ENCODE assay signal across 29 mouse cellular contexts in genomic region chr9:52052221-52052620, GRCm38 (mm10). TPM values are rescaled to one million over a fixed set of nuclear protein-coding genes. Genes with fewer than 3 reads are reported as not detected.
DNase-seq lines count a peak whose midpoint lies in the region; ATAC-seq and TF ChIP-seq lines count a peak whose summit lies in the region.
"Had no signal": no experiment of that assay in that cellular context is flagged by ENCODE, and none has a peak within 500 bp of the region (broad histone marks: within the 10 kb centered on the region; RNA-seq: fewer than 3 reads in every experiment).

No protein-coding gene starts in this region.

- H3K9ac ChIP-seq in heart, embryonic 11.5 days (ENCODE audit: low read depth, low read length), result no peak overlapping the region
- H3K9ac ChIP-seq in heart, embryonic 13.5 days, result no peak overlapping the region
- H3K9ac ChIP-seq in liver, adult 2 months (ENCODE audit: low read depth, low read length), result no peak overlapping the region
- H3K9ac ChIP-seq in liver, embryonic 11.5 days (ENCODE audit: low read depth, low read length), result no peak overlapping the region
- H3K9ac ChIP-seq: embryonic facial prominence, embryonic 13.5 days; embryonic facial prominence, embryonic 15.5 days; forebrain, embryonic 12.5 days had no signal

- H3K9me3 ChIP-seq in heart, embryonic 11.5 days (replicated peaks; ENCODE audit: control insufficient read depth, low read length), result no peaks in the 10 kb centered on the region
- H3K9me3 ChIP-seq in heart, embryonic 13.5 days, result no peaks in the 10 kb centered on the region
- no peaks in the 10 kb centered on the region for H3K9me3 ChIP-seq in liver, embryonic 11.5 days (ENCODE audit: control insufficient read depth, low read length)
- H3K9me3 ChIP-seq: embryonic facial prominence, embryonic 13.5 days; embryonic facial prominence, embryonic 15.5 days; forebrain, embryonic 10.5 days; forebrain, embryonic 12.5 days; G1E had no signal

- H3K27me3 ChIP-seq in heart, embryonic 11.5 days (ENCODE audit: control insufficient read depth, insufficient read depth, low read length), result no peaks in the 10 kb centered on the region
- H3K27me3 ChIP-seq in heart, embryonic 13.5 days (replicated peaks), result no peaks in the 10 kb centered on the region
- H3K27me3 ChIP-seq in liver, adult 2 months (ENCODE audit: control insufficient read depth, insufficient read depth, low read length), result no peaks in the 10 kb centered on the region
- H3K27me3 ChIP-seq in liver, embryonic 11.5 days (replicated peaks; ENCODE audit: control insufficient read depth, insufficient read depth, low read length), result no peaks in the 10 kb centered on the region
- H3K27me3 ChIP-seq: CH12.LX; embryonic facial prominence, embryonic 13.5 days; embryonic facial prominence, embryonic 15.5 days; forebrain, embryonic 12.5 days; Patski had no signal

- H3K27ac ChIP-seq in heart, embryonic 11.5 days (ENCODE audit: low read depth, low read length), result no peak overlapping the region
- H3K27ac ChIP-seq in heart, embryonic 13.5 days (replicated peaks), result no peak overlapping the region
- peak overlapping the region; percentile 89 for H3K27ac ChIP-seq in liver, adult 2 months (replicated peaks; ENCODE audit: insufficient read depth, low read depth, low read length)
- no peak overlapping the region for H3K27ac ChIP-seq in liver, embryonic 11.5 days (ENCODE audit: low read depth, low read length)
- H3K27ac ChIP-seq: embryonic facial prominence, embryonic 13.5 days; embryonic facial prominence, embryonic 15.5 days; forebrain, embryonic 10.5 days; forebrain, embryonic 12.5 days had no signal

- intact Hi-C loops in heart, postnatal 36 days (cut with DNase I), result no loop called here

- DNase-seq in heart, postnatal 36 days, result no peak
- no peak for DNase-seq in heart, adult 11 months
- DNase-seq in liver, adult 2 months (ENCODE audit: extremely low read depth, low read depth, low spot score), result peak; percentile 92
- no peak for DNase-seq in liver, embryonic 11.5 days (ENCODE audit: low spot score)
- peak; percentile 19 for DNase-seq in adipocyte (ENCODE audit: low spot score)
- DNase-seq: adrenal gland, adult 2 months; adrenal gland, postnatal 10 days; adrenal gland, postnatal 25 days; B cell, adult 2 months; cerebellum, adult 11 months; cerebellum, adult 18-20 months; cerebellum, adult 8-10 months; cerebellum, adult 9-11 months; cerebellum, postnatal 14 days; cerebellum, postnatal 36 days; embryo, embryonic 11 days had no signal

- ATAC-seq in heart, embryonic 11.5 days (replicated peaks; ENCODE audit: insufficient number of reproducible peaks, low FRiP score, low TSS enrichment), result no peak
- no peak for ATAC-seq in heart, embryonic 13.5 days (ENCODE audit: extremely low read depth, insufficient number of reproducible peaks, low FRiP score, low TSS enrichment)
- ATAC-seq in liver, embryonic 11.5 days (replicated peaks; ENCODE audit: low FRiP score), result no peak
- ATAC-seq: activated CD4-positive, CD25-positive, alpha-beta regulatory T cell, adult 4 months; CD4-positive, CD25-positive, alpha-beta regulatory T cell, adult 4 months; forebrain, embryonic 14.5 days; Patski had no signal

- peaks cover 27% of the 10 kb centered on the region; the same call in 1 of the 2 replicates for H3K79me2 ChIP-seq in liver, adult 2 months (ENCODE audit: control insufficient read depth, insufficient read depth, low read length)

- WGBS in heart, embryonic 11.5 days (ENCODE audit: insufficient replicate concordance), result 60% methylated on average over 1 of the region's 1 CpGs
- WGBS in heart, embryonic 13.5 days, result 76% methylated on average over 1 of the region's 1 CpGs
- 29% methylated on average over 1 of the region's 1 CpGs for WGBS in liver, adult 2 months
- 80% methylated on average over 1 of the region's 1 CpGs for WGBS in liver, embryonic 11.5 days

- no peak for TF ChIP-seq CTCF in liver, adult 2 months (IDR thresholded peaks at IDR 0.05; ENCODE audit: low read depth, low read length)

- H3K4me1 ChIP-seq in heart, embryonic 11.5 days (ENCODE audit: control insufficient read depth, insufficient read depth, low read length), result peaks cover 19% of the 10 kb centered on the region
- peaks cover 49% of the 10 kb centered on the region for H3K4me1 ChIP-seq in heart, embryonic 13.5 days
- peaks cover 20% of the 10 kb centered on the region for H3K4me1 ChIP-seq in liver, adult 2 months (ENCODE audit: control insufficient read depth, insufficient read depth, low read length)
- H3K4me1 ChIP-seq in liver, embryonic 11.5 days (replicated peaks; ENCODE audit: control insufficient read depth, insufficient read depth, low read length), result peaks cover 26% of the 10 kb centered on the region

- H3K4me2 ChIP-seq in heart, embryonic 11.5 days, result peak overlapping the region; percentile 45
- H3K4me2 ChIP-seq in heart, embryonic 13.5 days, result peak overlapping the region; percentile 41
- H3K4me2 ChIP-seq in liver, embryonic 11.5 days, result no peak overlapping the region
- H3K4me2 ChIP-seq: embryonic facial prominence, embryonic 13.5 days; embryonic facial prominence, embryonic 15.5 days; forebrain, embryonic 12.5 days had no signal

- no peaks in the 10 kb centered on the region for H3K36me3 ChIP-seq in heart, embryonic 11.5 days (ENCODE audit: control insufficient read depth, insufficient read depth, low read length)
- no peaks in the 10 kb centered on the region for H3K36me3 ChIP-seq in heart, embryonic 13.5 days
- no peaks in the 10 kb centered on the region for H3K36me3 ChIP-seq in liver, adult 2 months (ENCODE audit: control insufficient read depth, insufficient read depth, low read length)
- H3K36me3 ChIP-seq in liver, embryonic 11.5 days (ENCODE audit: control insufficient read depth, insufficient read depth, low read length), result no peaks in the 10 kb centered on the region
- H3K36me3 ChIP-seq: embryonic facial prominence, embryonic 13.5 days; embryonic facial prominence, embryonic 15.5 days; forebrain, embryonic 10.5 days; forebrain, embryonic 12.5 days had no signal

- no peak for TF ChIP-seq POLR2A in liver, adult 2 months (IDR thresholded peaks at IDR 0.05; ENCODE audit: extremely low read depth, insufficient read depth, low read length)

- H3K4me3 ChIP-seq in heart, embryonic 11.5 days (ENCODE audit: low read depth, low read length), result peak overlapping the region; percentile 16
- H3K4me3 ChIP-seq in heart, embryonic 13.5 days, result no peak overlapping the region; the same call in 1 of the 2 replicates
- no peak overlapping the region for H3K4me3 ChIP-seq in liver, adult 2 months (ENCODE audit: insufficient read depth, low read depth, low read length)
- no peak overlapping the region for H3K4me3 ChIP-seq in liver, embryonic 11.5 days (ENCODE audit: low read depth, low read length)
- H3K4me3 ChIP-seq: embryonic facial prominence, embryonic 13.5 days; embryonic facial prominence, embryonic 15.5 days; erythroblast, embryonic 14.5 days; forebrain, embryonic 10.5 days; forebrain, embryonic 12.5 days had no signal

RNA-seq across cellular contexts. Expression of gene Rdx, which starts 5.2 kb away (rescaled TPM):
- polyA plus RNA-seq in heart, embryonic 11.5 days (2014; fragmentation: Nextera tagmentation; extraction: Ambion mirVana), result 203 and 213 TPM in 2 replicates
- 10 to 100 TPM; 90.7 to 91.9 TPM for total RNA-seq in heart, postnatal 36 days (2021)
- polyA plus RNA-seq in heart, embryonic 13.5 days (2015; fragmentation: Nextera tagmentation; extraction: Ambion mirVana), result 112 and 117 TPM in 2 replicates
- 167 TPM in 2 replicates for total RNA-seq in liver, adult 2 months (2014; rRNA removed)
- 30.5 and 32.7 TPM in 2 replicates for polyA plus RNA-seq in liver, adult 2 months (2012; rRNA removed)
- polyA plus RNA-seq in liver, embryonic 11.5 days (2014; fragmentation: Nextera tagmentation; extraction: Ambion mirVana), result 146 and 148 TPM in 2 replicates

Comparison
In these comparisons a context has a peak if more than half of its experiments do, and no peak if none do; other contexts are left out.
1. DNase-seq: peak in liver, adult 2 months (single experiment) and adipocyte (single experiment); none in heart, postnatal 36 days (0 of 2), heart, adult 11 months (single experiment) and liver, embryonic 11.5 days (single experiment).